Mouse (Mus musculus) limb, embryonic 11.5 days (tissue): ENCODE measurements around the gene Mrgprx2. TPM values are rescaled to one million over a fixed set of nuclear protein-coding genes. Genes with fewer than 3 reads are reported as not detected.
"Not testable (repeated sequence)": the region's sequence is repeated elsewhere in the genome, so short reads cannot be mapped to it uniquely, and the experiment has no call there.

Source experiments
- ATAC-seq: fragments of 200-750 bp; cut with Nextera tagmentation; 2 replicates; pipeline ENCODE4 v1.8.0; 2017; ENCODE audit warnings: low read depth; ENCODE audit not compliant: insufficient number of reproducible peaks, low FRiP score, low TSS enrichment
- DNase-seq: peaks from one replicate; pipeline ENCODE4 v3.0.0-alpha.2; 2015; ENCODE audit warnings: low spot score
- H3K27ac ChIP-seq: fragments of 300-500 bp; sonication (generic); replicated peaks from 2 replicates; pipeline ENCODE4 v1.5.1; 2014; ENCODE audit warnings: low read depth, mild to moderate bottlenecking, low read length
- H3K27me3 ChIP-seq: fragments of 300-500 bp; sonication (generic); 2 replicates; pipeline ENCODE4 v1.6.1; 2014; ENCODE audit warnings: mild to moderate bottlenecking, low read length, mixed read lengths; ENCODE audit not compliant: control insufficient read depth, insufficient read depth
- H3K36me3 ChIP-seq: fragments of 300-500 bp; sonication (generic); 2 replicates; pipeline ENCODE4 v1.6.1; 2014; ENCODE audit warnings: mild to moderate bottlenecking, low read length, moderate library complexity, mixed read lengths; ENCODE audit not compliant: control insufficient read depth, insufficient read depth
- H3K4me1 ChIP-seq: fragments of 300-500 bp; sonication (generic); 2 replicates; pipeline ENCODE4 v1.6.1; 2014; ENCODE audit warnings: low read length, mixed read lengths; ENCODE audit not compliant: control insufficient read depth, insufficient read depth
- H3K4me2 ChIP-seq: fragments of 300-500 bp; sonication (generic); 2 replicates; pipeline ENCODE4 v1.6.1; 2014; ENCODE audit warnings: low read depth, mild to moderate bottlenecking, moderate library complexity; ENCODE audit not compliant: severe bottlenecking
- H3K4me3 ChIP-seq: fragments of 300-500 bp; sonication (generic); 2 replicates; pipeline ENCODE4 v1.5.1; 2014; ENCODE audit warnings: low read depth, low read length
- H3K9ac ChIP-seq: fragments of 300-500 bp; sonication (generic); 2 replicates; pipeline ENCODE4 v1.6.1; 2014; ENCODE audit warnings: mild to moderate bottlenecking, low read length
- H3K9me3 ChIP-seq: fragments of 300-500 bp; sonication (generic); 2 replicates; pipeline ENCODE4 v1.6.1; 2016; ENCODE audit warnings: low read length; ENCODE audit not compliant: control insufficient read depth
- WGBS: fragments of 180-500 bp; shearing (Covaris S2); extraction: QIAGEN DNeasy Blood & Tissue Kit; methylation state at CpG from one replicate; pipeline ENCODE4 v1.1.7; 2014; 5-methylcytosine and 5-hydroxymethylcytosine counted together
- polyA plus RNA-seq: library from polyadenylated mRNA; unstranded; fragments of >200 nt; fragmentation: Nextera tagmentation; extraction: Ambion mirVana; gene quantifications from 2 replicates; pipeline ENCODE4 v1.2.1, GENCODE M21; 2014

The Mrgprx2 gene
- not detected in 2 replicates for polyA plus RNA-seq

- no peak within 1 kb of the TSS for H3K9ac ChIP-seq
- H3K4me3 ChIP-seq, result no peak within 1 kb of the TSS
- H3K36me3 ChIP-seq, result no peaks in the 10 kb centered on the region
- ATAC-seq, result no peak
- no peak within 1 kb of the TSS for H3K27ac ChIP-seq
- no peak for DNase-seq
- no peaks in the 10 kb centered on the region for H3K27me3 ChIP-seq
- no peaks in the 10 kb centered on the region; the same call in 1 of the 2 replicates for H3K9me3 ChIP-seq
- H3K4me2 ChIP-seq, result no peak within 1 kb of the TSS
- H3K4me1 ChIP-seq, result no peaks in the 10 kb centered on the region
Measured at GRCm38 (mm10) chr7:48499221-48499620, at the start of gene Mrgprx2. TSS of gene Mrgprx2 (minus strand) at chr7:48499321.

GRCm38 (mm10) chr7:48456242-48456641, 42.9 kb downstream of the Mrgprx2 start, which contains the start of gene Mrgprb1:
TSS of gene Mrgprb1 (minus strand) at chr7:48456342.
- Histone ChIP-seq H3K9me3 (peaks cover 2% of the 10 kb centered on the region; the same call in 1 of the 2 replicates), H3K27me3 (no peaks in the 10 kb centered on the region), H3K27ac (no peak within 1 kb of the TSS), H3K4me2 (no peak within 1 kb of the TSS), H3K4me1 (no peaks in the 10 kb centered on the region), H3K9ac (no peak within 1 kb of the TSS), H3K36me3 (no peaks in the 10 kb centered on the region), H3K4me3 (no peak within 1 kb of the TSS)
- DNase-seq, result no peak
- no peak for ATAC-seq
- WGBS, result 86% methylated on average over 3 of the region's 3 CpGs

- no peak overlapping the region for H3K4me3 ChIP-seq
- no peak overlapping the region for H3K4me2 ChIP-seq
- no peaks in the 10 kb centered on the region for H3K36me3 ChIP-seq
- DNase-seq, result no peak
- no peak for ATAC-seq
- no peak overlapping the region for H3K27ac ChIP-seq
- H3K27me3 ChIP-seq, result no peaks in the 10 kb centered on the region
- no peak overlapping the region for H3K9ac ChIP-seq
- no peaks in the 10 kb centered on the region for H3K4me1 ChIP-seq
- peaks cover 4% of the 10 kb centered on the region; the same call in 1 of the 2 replicates for H3K9me3 ChIP-seq
- WGBS, result 56% methylated on average over 3 of the region's 3 CpGs
Measured at GRCm38 (mm10) chr7:48436581-48436980, 62.5 kb downstream of the Mrgprx2 start.

- H3K27ac ChIP-seq, ATAC-seq, H3K4me3 ChIP-seq, H3K9ac ChIP-seq, H3K4me1 ChIP-seq, DNase-seq, H3K9me3 ChIP-seq, H3K27me3 ChIP-seq, H3K4me2 ChIP-seq, H3K36me3 ChIP-seq: not testable (repeated sequence)
- 81% methylated on average over 3 of the region's 3 CpGs for WGBS
Measured at GRCm38 (mm10) chr7:48435936-48436335, 63.2 kb downstream of the Mrgprx2 start.

Other genes starting within 250 kb of the Mrgprx2 start
- gene Mrgprb8, start 110.8 kb downstream of the Mrgprx2 start, polyA plus RNA-seq, result not detected in 2 replicates
- gene Mrgprb1, start 43.0 kb downstream of the Mrgprx2 start, polyA plus RNA-seq, result not detected in 2 replicates
- not detected in 2 replicates for gene Mrgprb2, start 58.8 kb upstream of the Mrgprx2 start, polyA plus RNA-seq
- not detected in 2 replicates for gene Mrgprb3, start 144.5 kb upstream of the Mrgprx2 start, polyA plus RNA-seq